20 mouse cellular contexts compared by ENCODE assay signal in the genomic region with DNA sequence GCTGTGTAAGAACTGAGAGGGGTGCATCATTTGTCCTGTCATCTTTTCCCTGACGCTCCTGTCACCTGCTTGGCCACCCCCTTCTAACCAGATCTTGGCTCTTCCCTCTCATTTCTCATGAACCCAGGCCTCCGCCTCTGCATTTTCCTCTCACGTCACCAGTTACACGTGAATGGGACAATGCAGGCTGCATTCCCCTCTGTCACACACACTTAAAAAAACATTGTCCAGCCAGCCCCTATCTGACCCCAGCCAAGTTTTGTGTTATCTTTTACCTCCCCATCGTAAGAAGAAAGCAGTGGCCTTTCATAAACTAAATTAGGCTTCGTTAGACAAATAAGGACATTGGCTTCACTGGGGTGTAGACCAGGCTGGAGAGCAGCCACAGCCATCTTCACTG. TPM values are rescaled to one million over a fixed set of nuclear protein-coding genes. Genes with fewer than 3 reads are reported as not detected.
"Had no signal": no experiment of that assay in that cellular context is flagged by ENCODE, and none has a peak within 500 bp of the region (broad histone marks: within the 10 kb centered on the region; RNA-seq: fewer than 3 reads in every experiment).

No protein-coding gene starts in this region.

- H3K4me3 ChIP-seq: limb, embryonic 12.5 days; limb, embryonic 15.5 days; liver, embryonic 13.5 days; midbrain, embryonic 12.5 days; midbrain, embryonic 15.5 days; myocyte; neural tube, embryonic 13.5 days; stomach, embryonic 15.5 days had no signal

- H3K4me2 ChIP-seq: limb, embryonic 12.5 days; limb, embryonic 15.5 days; liver, embryonic 13.5 days; midbrain, embryonic 12.5 days; midbrain, embryonic 15.5 days; neural tube, embryonic 13.5 days; stomach, embryonic 15.5 days had no signal

- H3K4me1 ChIP-seq: liver, embryonic 13.5 days; midbrain, embryonic 12.5 days; midbrain, embryonic 15.5 days; neural tube, embryonic 13.5 days; stomach, embryonic 15.5 days had no signal

- H3K27me3 ChIP-seq: limb, embryonic 12.5 days; limb, embryonic 15.5 days; liver, embryonic 13.5 days; midbrain, embryonic 12.5 days; midbrain, embryonic 15.5 days; neural tube, embryonic 13.5 days; stomach, embryonic 15.5 days had no signal

- H3K9ac ChIP-seq: limb, embryonic 12.5 days; limb, embryonic 15.5 days; liver, embryonic 13.5 days; midbrain, embryonic 12.5 days; midbrain, embryonic 15.5 days; neural tube, embryonic 13.5 days; stomach, embryonic 15.5 days had no signal

- ATAC-seq: midbrain, embryonic 15.5 days had no signal

- DNase-seq: kidney, postnatal 14 days; kidney, postnatal 4 days; left cerebral cortex, postnatal 4 days; liver, embryonic 13.5 days; lung, adult 2 months; lung, postnatal 14 days; lung, postnatal 4 days; retina, postnatal 1 day; right cerebral cortex, postnatal 25 days; spleen, adult 18-20 months; thymus, adult 2 months; thymus, postnatal 14 days; thymus, postnatal 4 days had no signal

- H3K27ac ChIP-seq: limb, embryonic 12.5 days; limb, embryonic 15.5 days; liver, embryonic 13.5 days; midbrain, embryonic 12.5 days; midbrain, embryonic 15.5 days; neural tube, embryonic 13.5 days; stomach, embryonic 15.5 days had no signal

- H3K9me3 ChIP-seq: limb, embryonic 12.5 days; limb, embryonic 15.5 days; liver, embryonic 13.5 days; midbrain, embryonic 12.5 days; midbrain, embryonic 15.5 days; neural tube, embryonic 13.5 days; stomach, embryonic 15.5 days had no signal

RNA-seq across cellular contexts. Expression of a gene that starts 33.8 kb away (rescaled TPM):
- polyA plus RNA-seq: lung, adult 2 months; myocyte had no signal
